Mouse (Mus musculus) gastrocnemius, adult 18-20 months (tissue): ENCODE measurements at regions not wholly inside any gene's neighbourhood (a gene's known extent, or its start where the extent isn't known, plus 50 kb on each side); places are given as distances from the start of the nearest gene placed in this dataset.
"Not testable (repeated sequence)": the region's sequence is repeated elsewhere in the genome, so short reads cannot be mapped to it uniquely, and the experiment has no call there.

Experiments
- DNase-seq: peaks from one replicate; pipeline ENCODE4 v3.0.0; 2021; ENCODE audit warnings: low spot score

- DNase-seq = no peak
Observed at GRCm38 (mm10) chr16:50779030-50779784, 188.3 kb upstream of the Ccdc54 start.

DNA sequence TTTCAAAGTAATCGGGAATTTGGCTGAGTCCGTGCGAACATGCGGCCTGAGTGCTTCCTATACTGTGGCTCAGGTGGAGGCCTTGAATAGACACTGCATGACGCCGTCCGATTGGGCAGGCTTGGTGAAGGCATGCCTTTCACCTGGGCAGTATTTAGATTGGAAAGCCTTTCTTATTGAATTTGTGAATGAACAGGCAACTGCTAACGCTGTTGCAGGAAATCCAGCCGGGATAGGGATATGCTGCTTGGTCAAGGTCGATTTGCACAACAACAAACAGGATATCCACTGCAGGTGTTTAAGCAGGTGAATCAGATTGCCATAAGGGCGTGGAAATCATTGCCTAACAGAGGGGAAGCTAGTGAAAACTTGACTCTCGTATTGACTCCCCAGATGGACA, 183.7 kb upstream of the Ccdc54 start:
- not testable (repeated sequence) for DNase-seq

GRCm38 (mm10) chr16:50766055-50766770, 175.3 kb upstream of the Ccdc54 start:
- no peak for DNase-seq

DNA sequence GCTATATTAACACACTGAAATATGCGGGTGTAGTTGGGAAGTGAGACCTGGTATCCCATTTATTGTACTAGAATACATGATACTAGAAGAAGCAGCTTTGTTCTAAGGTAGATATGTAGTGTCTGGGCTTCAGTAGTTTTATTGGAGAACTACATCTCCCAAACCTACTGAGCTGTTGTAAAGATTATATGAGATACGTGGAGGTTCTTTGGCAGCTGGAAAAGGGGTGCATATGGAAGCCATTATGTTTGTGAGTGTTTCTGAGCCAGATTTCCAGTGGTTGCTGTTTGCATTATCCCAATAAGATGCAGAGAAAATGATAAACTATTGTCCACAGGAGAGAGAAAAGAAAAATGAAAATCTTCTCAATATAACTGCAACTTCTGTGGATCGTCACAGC, 171.1 kb upstream of the Ccdc54 start:
- no peak for DNase-seq

DNA sequence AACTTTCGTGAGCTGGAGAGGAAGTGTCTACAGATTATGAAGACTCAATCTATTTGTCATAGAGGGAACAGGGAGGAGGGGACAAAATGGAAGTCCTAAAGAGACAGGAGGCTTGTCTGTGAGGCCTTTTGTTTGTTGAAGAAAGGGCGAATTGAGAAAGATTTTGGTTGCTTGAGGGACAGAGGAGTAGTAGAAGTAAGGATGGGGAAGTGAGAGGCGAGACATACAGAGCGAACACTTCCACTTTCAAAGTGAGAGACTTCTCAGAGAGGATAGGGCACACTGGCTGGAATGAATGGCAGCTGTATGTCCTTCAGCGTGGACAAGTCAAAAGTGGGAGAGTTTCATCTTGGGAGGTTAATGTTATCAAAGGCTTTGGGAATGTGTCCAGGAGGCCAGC, 169.0 kb upstream of the Ccdc54 start:
- no peak for DNase-seq

GRCm38 (mm10) chr16:50756696-50757095, 165.7 kb upstream of the Ccdc54 start:
- peak; percentile 54 for DNase-seq

DNA sequence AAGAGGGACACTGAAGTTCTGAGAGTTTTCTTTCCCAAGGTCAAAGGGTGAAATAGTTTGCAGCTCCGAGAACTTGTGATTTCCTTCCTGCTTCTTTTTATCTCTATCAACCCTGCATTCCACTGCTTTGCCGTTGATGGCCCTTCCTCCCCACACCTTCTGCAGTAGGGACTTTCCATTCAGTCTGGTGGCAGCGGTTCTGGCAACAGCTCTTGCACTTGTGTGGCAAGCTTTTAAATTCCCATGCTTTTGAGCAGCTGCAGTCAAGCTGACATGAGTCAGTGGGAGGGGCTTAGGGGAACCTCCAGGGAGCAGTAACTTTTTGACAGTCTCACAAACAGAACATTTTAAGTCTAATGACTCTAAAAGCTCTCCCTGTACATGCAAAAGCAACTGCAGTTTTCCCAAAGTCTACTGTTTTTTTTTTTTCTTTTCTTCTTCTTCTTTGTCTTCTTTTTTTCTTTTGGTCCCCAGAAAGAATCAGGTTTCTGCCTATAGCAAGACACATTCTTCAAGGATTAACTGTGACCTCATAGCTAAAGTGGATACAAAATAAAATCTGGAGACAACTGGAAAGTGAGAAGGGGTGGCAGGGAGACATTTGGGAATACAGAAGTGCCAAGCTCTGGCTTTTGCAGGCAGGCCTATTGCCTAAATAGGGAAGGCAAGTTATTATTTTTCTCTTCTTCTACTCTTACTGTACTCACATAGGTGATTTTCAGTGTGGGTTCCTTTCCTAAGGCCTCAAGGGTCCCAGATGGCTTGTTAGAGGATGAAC, 162.8 kb upstream of the Ccdc54 start:
- DNase-seq = peak; percentile 66

DNA sequence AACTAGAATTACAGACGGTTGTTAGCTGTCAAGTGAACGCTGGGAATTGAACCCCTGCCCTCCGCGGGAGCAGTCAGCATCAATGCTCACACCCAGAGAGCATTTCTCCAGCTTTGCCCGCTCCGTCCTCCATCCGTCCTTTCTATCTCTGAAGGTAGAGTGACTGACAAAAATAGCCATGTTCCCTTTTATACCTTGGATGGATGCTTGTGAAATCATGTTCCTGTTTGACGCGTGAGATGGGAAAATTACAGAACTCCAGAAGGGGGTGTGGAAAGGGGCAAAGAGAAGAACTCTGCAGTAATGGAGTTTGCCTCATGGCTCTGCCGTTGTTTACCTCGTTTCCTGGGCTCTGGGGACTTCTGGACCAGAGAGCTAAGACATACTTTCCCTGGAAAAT, 162.1 kb upstream of the Ccdc54 start:
- no peak for DNase-seq

DNA sequence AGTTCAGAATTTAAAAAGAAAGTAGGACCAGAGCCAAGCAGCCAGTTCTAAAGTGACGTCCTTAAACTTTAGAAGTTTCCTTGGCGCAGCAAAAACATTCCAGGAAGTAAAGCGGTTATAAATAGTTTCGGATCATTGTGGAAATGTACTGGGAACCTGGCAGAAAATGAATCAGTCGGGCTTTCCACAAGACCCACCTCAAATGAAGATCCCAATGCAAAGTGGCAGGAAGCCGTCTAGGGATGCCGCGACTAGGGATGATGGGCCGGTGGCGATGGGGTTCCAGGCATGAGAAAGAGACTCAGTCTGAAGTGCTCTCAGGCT, 161.3 kb upstream of the Ccdc54 start:
- no peak for DNase-seq

GRCm38 (mm10) chr16:50751495-50752276, 160.7 kb upstream of the Ccdc54 start:
- DNase-seq = no peak

DNA sequence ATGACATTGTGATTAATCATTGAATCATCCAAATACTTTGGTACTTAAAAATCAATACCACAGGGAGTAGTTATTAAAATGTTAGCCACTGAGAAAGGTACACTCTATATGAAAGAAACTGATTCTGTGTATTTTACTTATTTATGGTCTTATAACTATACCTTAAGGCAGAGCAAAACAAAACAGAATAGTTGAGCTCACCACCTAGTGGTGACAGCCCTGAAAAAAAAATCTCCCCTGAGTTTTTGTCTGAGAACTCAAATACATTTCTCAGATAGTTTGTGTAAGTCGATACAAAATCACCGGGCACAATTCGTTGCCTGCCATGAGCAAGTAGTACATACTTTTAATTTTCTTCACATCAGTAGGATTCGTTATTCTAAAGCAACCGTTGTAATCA, 156.7 kb upstream of the Ccdc54 start:
- DNase-seq = no peak

- DNase-seq = no peak
Observed at GRCm38 (mm10) chr16:50745723-50746122, 154.8 kb upstream of the Ccdc54 start.

DNA sequence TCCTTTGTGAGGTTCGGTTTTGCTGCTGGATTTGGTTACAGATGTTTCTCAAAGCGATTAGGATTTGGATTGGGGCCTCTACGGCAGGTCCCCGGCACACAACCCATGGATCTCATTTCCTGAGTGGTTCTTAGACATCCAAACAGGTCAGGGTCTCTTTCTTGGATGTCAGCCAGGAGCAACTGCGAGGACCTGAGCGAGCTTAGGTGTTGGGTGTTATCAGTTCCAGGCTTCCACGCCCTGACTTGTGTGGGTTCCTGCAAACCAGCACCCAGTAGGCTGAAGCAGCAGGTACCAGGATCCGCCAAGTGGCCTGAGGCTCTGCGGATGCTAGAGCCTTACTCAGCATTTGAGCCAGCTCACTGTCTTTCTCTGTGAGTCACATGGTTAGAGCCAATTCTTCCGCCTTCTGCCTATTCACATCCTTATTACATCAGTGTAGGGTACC, 146.5 kb upstream of the Ccdc54 start:
- peak; percentile 23 for DNase-seq

GRCm38 (mm10) chr16:50736151-50737047, 145.4 kb upstream of the Ccdc54 start:
- peak; percentile 92 for DNase-seq

- DNase-seq = no peak
Observed at GRCm38 (mm10) chr16:50733359-50733758, 142.4 kb upstream of the Ccdc54 start.

DNA sequence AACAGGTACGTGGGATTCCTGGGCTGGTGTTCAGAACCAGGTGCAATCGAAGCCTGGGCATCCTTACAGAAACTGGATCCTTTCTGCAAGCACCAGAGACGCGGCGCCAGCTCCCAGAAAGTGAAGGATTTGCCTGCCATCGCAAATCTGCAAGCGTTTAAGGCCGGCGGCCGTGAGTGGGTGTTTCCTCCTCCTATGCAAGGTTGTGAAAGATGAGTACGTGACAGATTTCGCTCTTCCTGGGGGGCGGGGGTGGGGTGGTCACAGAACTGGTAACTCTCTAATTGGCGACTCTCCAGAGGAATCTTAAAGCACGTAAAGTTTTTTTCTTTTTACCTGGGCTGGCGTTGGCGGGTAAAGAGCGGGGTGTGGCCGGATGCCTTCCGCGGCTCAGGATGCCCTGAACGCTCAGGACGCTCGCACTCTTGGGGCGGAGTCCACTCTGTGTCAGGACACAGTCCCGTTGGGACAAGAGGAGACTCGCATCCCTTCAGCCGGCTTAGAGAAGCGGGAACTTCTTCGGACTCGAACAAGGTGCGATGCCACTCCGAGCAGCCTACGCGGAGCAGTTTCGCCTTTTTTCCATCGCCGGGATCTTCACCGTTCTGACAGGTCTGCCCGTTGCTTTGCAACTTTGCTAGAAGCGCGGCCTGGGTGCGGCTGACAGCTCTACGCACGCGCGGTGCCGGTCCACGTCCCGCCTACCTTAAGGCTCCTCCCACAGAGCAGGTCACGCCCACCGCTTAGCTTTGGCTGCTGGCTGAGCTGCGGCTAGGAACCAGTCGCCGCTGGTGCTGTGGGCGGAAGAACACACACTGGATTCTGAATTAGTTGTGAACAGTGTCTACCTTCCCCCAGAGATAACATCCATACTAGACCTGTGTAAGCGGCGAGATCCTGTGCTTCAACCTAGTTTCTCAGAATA, 141.4 kb upstream of the Ccdc54 start:
- peak; percentile 91 for DNase-seq

GRCm38 (mm10) chr16:50729341-50729740, 138.4 kb upstream of the Ccdc54 start:
- DNase-seq = no peak

- DNase-seq = no peak
Observed at GRCm38 (mm10) chr16:50723144-50723543, 132.2 kb upstream of the Ccdc54 start.

DNA sequence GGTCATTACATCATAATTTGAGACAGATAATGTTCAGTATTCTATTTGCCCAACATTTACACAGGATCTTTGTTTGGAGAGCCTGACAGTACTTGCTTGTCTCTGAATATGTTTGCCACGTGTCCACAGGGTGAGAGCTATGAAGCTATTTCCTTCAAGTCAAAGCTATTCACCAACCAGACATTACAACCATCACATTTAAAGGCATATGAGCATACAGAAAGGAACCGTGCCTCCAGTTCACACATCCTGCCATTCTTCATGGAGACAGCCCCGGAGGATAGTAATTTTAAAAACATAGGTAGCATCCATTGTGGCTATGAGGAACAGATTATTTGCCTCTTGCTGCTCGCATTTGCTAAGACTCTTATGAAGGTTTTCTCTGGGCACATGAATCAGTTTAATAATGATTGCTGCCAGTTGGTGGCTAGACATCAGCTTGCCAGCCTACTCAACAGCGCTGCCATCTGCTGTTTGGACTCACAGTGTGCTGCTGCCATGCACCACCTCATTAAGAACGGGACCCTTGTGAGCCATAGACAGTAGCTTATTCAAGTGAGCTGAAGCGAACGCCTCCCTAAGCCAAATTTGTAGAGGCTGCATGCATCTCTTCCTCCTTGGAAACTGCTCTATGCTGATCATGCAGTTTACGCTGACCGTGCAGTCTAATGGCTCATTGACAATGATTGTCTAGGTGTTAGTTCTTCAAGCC, 126.5 kb upstream of the Ccdc54 start:
- no peak for DNase-seq
